Mouse (Mus musculus): ENCODE measurements around the gene Gpr87. TPM values are rescaled to one million over a fixed set of nuclear protein-coding genes. Genes with fewer than 3 reads are reported as not detected.

Gene Gpr87
- not detected for total RNA-seq (2023)

GRCm38 (mm10) chr3:59194938-59195337 lies at the start of gene Gpr87:
Gpr87 (minus strand) TSS chr3:59195104.

GRCm38 (mm10) chr3:59210727-59211126 lies 15.8 kb upstream of the Gpr87 start, which contains the start of gene P2ry13:
P2ry13 (minus strand) TSS chr3:59210882.

GRCm38 (mm10) chr3:59153424-59153823 lies 41.5 kb downstream of the Gpr87 start, which contains the start of gene P2ry14:
P2ry14 (minus strand) TSS chr3:59153618.

Other genes with a start within 250 kb of the Gpr87 start
- gene Med12l, start 189.3 kb downstream of the Gpr87 start, total RNA-seq (2023) = 1 to 10 TPM; 1.0 to 1.1 TPM
- 1 to 10 TPM; 1.9 to 3.0 TPM for gene Gpr171, start 93.3 kb downstream of the Gpr87 start, total RNA-seq (2023)
- under 1 TPM; 0.73 to 0.77 TPM for gene P2ry14, start 41.5 kb downstream of the Gpr87 start, total RNA-seq (2023)
- gene P2ry13, start 15.8 kb upstream of the Gpr87 start, total RNA-seq (2023) = 10 to 100 TPM; 13.8 to 14.6 TPM
- gene P2ry12, start 67.8 kb upstream of the Gpr87 start, total RNA-seq (2023) = 1 to 10 TPM; 1.3 to 1.8 TPM
- gene Igsf10, start 149.3 kb upstream of the Gpr87 start, total RNA-seq (2023) = not detected